Mouse (Mus musculus): Measurements from ENCODE around the gene Lypd5. TPM values are rescaled to one million over a fixed set of nuclear protein-coding genes. Genes with fewer than 3 reads are reported as not detected.
A peak's percentile ranks its signal among the peaks of the same experiment; 100 is the strongest.

Lypd5 gene
- total RNA-seq, 2 experiments from 2014 or later: not detected

DNA sequence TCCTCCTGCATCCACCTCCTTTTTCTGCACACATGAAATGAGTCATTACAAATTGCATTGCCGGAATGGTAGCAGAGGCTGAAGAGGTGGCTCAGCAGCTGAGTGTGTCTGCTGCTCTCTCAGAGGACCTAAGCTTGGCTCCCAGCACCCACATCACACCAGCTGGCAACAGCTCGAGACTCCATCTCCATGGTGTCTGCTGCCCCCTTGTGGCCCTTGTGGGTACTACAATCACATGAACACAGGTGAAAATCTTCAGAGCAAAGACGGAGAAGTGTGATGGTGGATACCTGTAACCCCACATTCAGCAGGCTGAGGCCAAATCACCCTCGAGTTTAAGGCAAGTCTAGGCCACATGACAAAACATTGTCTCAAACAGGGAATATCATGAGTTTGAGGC is 8.9 kb downstream of the Lypd5 start:
- DNase-seq: no peak
- intact Hi-C loops (cut with DNase I): no loop called here

DNA sequence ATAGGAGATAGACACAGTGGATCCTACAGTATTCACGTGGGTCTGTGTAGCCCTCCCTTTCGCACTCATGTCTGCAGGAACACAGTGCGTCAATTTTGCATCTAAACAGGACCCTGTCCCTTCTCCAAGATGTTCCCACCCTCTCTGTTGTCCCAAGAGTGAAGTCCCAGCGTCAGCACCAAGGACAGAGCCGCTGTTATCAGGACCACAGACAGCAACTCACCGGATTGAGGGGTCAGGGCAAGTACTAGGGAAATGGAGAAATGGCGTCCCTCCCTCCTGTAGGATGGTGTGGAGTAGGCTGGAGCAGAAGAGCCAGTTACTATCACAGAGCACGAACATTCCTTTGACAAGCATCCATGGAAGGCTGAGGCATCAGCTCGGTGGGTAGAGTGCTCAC is 10.3 kb downstream of the Lypd5 start:
- no peak for DNase-seq
- intact Hi-C loops (cut with DNase I): no loop called here

DNA sequence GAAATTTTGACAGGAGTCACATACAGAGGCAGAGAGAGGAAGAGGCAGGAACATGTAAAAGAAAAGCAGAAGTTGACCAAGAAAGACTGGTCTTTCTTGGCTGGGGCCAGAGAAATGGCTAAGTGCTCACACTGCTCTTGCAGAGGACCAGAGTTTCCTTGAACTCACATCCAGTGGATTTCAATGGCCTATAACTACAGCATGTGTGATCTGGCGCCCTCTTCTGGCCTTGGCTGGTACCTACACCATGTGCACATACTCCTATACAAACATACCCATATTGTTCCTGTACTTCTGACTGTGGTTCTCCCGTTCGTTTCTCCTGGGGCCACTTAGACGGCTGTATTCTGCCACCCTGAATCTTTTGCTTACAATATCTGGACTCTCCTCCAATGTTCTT is 12.0 kb downstream of the Lypd5 start:
- intact Hi-C loops (cut with DNase I): no loop called here

DNA sequence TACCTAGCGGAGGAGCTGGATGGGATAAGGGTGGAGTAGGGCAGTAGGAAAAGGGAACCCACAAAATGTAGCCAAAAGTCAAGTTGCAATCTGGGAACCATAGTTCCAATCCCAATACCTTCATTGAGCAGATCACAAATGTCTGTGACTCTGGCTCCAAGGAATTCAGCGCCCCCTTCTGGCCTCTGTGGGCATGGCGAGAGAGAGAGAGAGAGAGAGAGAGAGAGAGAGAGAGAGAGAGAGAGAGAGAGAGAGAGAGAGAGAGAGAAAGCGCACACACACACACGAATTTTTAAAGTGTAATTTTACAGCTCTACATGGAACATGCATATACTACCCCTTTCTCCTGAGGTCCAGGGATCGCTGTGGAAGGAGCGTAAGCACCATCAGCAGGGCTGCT is 14.2 kb downstream of the Lypd5 start:
- intact Hi-C loops (cut with DNase I): no loop called here
- DNase-seq: no peak

More for the DNA sequence above, 12.0 kb downstream of the Lypd5 start:
- DNase-seq: no peak

DNA sequence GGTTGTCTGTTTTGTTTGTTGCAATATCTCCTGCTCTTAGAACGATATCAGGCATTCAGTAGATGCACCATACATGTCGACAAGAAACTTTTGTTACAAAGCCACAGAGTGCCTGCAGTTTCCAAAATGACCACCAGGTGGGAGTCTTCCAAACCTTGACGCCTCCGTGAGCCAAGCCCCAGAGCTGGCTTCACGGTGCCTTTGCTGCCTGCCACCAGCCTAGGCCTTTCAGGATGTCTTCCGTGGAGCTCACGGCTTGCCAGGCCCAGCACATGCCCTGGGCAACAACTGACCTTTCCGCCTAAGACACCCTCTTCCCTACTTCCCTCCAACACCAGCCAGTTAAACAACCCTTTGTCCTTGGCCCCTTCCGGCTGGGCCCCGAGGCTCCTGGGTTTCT is 15.8 kb downstream of the Lypd5 start:
- DNase-seq: peak; percentile 74
- intact Hi-C loops (cut with DNase I): loop anchor here (2.0 kb wide), 1 partner anchor 42 kb away; no protein-coding TSS in a partner anchor

DNA sequence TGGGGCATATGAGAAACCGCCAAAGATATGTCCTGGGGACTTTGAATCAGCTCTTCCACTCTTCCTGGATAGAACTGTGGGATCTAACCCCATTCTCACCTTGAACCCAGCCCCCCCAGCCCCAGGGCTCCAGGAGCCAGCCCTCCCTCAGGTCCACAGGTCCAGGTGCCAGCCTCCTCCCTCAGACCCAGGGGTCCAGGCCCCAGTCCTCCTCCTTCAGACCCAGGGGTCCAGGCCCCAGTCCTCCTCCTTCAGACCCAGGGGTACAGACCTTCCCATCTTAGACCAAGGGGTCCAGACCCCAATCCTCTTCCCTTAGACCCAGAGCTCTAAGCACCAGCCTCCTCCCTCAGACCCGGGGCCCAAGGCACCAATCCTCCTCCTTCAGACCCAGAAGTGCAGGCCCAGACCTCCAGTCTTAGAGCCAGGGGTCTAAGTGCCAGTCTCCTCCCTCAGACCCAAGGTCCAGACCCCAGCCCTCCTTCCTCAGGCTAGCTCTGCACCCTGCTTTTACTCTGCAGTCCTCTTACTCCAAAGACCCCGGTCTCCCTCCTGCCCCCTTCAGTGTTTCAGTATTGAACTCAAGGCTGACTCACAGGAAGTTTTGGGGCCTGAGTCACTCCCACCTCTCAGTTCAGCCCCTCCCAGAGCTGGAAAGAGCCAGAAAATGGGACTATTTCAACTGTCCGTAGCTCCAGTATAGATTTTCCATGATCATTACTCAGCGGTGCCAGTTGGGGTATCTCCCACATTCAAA is 16.4 kb downstream of the Lypd5 start:
- DNase-seq: no peak
- intact Hi-C loops (cut with DNase I): loop anchor here (2.0 kb wide), 1 partner anchor 41 kb away; no protein-coding TSS in a partner anchor

DNA sequence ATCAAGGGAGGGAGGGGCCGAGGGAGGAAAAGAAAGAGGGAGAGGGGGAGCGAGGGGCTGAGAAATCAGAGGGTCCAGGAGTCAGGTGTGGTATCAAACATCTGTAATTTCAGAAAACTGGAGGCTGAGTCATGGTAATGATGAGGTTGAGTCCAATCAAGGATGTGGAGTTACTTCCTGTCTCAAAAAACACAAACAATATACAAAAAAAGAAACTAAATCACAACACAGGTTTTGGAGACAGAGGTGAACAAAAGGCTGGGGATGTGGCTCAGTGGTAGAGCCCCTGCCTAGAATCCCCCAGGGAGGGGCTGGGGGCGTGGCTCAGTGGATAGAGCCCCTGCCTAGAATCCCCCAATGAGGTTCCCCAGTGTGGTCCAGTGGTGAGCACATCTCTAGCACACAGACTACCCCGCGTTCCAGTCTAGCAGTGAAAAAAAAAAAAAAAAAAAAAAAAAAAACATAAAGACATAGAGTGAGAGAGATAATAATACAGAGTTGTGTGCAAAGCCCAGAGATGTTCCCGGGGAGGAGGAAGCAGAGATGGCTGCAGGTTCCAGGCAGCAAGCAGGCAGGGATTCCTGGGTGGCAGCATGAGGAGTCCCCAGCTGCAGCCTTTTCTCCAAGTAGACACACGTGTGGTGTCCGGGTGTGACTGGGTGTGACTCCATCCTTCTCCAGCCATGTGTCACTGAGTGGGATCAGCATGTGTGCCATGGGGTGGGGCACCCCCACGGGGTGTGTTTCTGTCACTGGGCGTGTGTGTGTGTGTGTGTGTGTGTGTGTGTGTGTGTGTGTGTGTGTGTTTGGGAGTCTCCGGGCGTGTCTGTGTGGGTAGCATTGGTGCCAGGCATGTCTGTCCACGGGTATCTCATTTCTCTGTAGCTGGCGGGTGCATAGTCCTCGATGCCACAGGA is 18.0 kb downstream of the Lypd5 start:
- intact Hi-C loops (cut with DNase I): no loop called here
- DNase-seq: no peak

DNA sequence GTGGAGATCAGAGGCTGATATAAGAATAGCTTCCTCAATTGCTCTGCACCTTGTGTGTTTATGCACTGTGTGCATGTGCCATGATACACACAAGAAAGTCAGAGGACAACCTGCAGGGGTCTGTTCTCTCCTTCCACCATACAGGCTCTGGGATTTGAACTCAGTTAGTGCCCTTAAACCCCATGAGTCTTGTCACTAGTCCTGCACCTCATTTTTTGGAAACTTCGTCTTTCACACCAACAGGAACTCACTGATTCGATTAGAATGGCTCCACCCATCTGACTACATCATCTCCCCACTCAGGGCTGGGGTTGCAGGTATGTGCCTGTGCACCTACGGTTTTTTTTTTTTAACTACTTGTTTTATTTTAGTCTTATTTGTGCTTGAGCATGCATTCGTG is 19.2 kb downstream of the Lypd5 start:
- intact Hi-C loops (cut with DNase I): no loop called here
- DNase-seq: no peak

DNA sequence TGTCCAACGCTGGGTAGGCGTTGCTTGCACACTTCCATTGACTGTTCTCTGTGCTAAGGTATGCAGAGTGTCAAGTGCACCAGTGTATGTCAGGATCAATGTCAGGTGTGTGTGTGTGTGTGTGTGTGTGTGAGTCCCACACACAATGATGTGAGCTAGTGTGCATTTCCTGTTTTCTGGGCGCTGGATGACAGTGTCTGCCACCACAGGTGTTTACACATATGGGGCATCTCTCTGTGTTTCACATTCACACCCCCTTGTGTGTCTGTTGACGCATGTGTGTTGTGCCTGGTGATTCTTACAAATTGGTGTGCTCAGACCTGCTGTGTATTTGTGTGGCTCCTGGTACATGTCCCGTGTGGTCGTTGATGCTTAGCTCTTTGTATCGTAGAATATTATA is 19.9 kb downstream of the Lypd5 start:
- no peak for DNase-seq
- intact Hi-C loops (cut with DNase I): no loop called here

DNA sequence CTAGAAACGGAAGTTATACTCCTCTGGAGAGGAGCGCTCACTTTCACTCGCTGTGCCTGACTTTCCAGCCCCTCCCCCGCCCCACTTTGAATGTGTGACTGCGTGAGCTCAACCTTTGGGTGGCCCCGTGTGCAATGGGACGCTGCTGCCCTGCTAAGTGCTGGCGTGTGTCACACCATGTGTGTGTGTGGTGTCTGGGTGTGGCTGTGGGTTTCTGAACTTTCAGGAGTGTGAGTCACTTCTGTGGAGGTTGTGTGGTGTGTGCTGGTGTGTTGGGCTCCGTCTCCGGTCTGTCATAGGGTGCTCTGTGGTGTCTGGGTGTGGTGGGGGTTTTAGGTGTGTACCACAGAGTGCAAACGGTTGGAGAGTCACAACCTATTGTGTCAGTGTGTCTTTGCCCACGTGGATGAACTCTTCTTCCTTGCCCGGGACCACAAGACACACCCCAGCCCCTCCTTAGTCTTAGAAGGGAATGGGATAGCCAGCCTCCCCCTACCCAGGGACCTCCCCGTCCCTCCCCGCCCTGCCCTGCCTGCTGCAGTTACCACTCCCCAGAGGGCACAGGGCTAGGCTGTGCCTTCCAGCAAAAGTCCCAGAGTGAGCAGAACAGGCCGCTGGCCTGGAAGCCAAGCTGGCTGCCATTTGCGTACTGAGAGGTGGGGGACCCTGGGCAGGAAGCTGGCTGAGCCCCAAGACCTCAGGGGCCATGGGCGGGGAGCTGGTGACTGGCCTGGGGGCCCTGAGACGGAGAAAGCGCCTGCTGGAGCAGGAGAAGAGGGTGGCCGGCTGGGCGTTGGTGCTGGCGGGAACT is 20.9 kb downstream of the Lypd5 start, which contains the start of gene Kcnn4:
Kcnn4 (plus strand) TSS at position 533 of the 811 bp plus-strand sequence.
- no peak for DNase-seq
- intact Hi-C loops (cut with DNase I): no loop called here

DNA sequence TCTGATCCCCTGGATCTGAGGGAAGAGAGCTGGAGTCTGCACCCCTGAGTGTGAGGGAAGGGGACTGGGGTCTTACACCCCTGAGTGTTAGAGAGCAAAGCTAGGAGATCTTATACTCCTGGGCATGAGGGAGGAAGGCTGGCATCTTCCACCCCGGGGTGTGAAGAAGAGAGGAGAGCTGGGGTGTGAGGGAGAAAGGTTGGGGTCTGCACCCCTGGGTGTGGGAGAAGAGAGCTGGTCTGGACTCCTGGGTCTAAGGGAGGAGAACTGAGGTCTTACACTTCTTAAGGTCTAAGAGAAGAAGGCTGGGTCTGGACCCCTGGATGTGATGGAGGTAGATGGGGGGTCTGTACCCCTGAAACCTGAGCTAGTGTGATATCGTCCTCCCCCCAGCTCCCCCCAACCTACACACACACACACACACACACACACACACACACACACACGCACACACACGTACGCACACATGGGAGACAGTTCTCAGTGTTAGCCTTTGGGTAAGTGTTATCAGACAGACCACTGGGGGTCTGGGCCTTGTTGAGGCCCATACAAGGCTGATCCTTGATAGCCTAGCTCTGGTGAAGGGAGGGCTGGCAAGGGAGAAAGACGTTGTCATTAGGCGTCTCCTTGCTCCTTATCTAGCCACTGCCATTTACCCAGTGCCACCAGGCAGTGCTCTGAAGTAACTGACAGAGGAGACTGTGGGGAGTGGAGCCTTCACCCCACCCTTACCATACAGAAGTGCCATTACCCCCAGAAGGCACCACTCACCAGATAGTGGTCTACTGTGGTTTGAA is 22.2 kb downstream of the Lypd5 start:
- DNase-seq: no peak
- intact Hi-C loops (cut with DNase I): no loop called here

DNA sequence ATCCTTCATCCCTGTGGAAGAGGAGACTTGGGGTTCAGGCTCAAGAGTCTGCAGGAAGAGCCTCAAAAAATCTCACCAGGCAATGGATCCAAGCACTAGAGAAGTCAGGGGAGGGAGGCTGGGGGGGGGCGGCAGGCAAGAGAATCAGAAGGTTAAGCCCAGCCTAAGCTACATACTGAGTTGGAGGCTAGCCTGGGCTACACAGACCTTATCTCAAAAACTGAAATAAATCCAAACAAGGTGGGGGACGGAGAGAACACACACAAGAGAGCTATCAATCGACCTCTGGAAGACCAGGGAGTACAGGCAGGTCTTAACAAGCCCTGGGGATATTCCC is 22.8 kb downstream of the Lypd5 start:
- no peak for DNase-seq

DNA sequence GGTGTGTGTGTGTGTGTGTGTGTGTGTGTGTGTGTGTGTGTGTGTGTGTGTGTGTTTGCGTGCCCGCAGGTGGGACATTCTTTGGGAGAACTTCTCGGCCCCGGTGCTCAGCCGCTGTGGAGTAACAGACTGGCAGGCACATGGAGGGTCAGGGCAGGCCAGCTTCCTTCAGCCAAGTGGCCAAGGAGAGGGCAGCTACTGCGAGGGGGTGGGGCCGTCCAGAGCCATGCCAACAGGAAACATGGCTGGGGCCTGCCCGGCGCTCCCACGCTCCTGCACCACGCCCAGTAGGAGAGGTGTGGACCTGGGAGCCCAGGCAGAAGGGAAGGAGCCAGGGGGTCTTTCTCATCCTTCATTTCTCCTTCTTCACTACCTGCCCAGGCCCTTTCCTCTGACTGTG is 23.3 kb downstream of the Lypd5 start:
- intact Hi-C loops (cut with DNase I): no loop called here
- no peak for DNase-seq

More for the DNA sequence above, 22.8 kb downstream of the Lypd5 start:
- intact Hi-C loops (cut with DNase I): no loop called here

DNA sequence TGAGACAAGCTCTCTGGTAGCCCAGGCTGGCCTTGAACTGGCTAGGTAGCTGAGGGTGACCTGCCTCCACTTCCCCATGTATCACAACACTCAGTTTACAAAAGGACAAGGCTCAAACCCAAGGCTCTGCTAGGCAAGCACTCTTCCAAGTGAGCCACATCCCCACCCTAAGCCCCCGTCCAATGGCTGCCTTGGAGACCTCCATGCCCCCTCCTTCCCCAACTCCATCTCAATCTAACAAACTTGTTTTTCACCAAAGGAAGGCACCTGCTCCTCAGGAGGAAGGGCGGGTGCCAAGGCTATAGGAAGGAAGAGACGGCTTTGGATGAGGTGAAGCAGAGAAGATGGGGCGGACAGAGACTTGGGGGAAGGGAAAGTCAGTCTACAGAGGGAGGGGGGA is 23.8 kb downstream of the Lypd5 start:
- intact Hi-C loops (cut with DNase I): no loop called here
- DNase-seq: no peak

DNA sequence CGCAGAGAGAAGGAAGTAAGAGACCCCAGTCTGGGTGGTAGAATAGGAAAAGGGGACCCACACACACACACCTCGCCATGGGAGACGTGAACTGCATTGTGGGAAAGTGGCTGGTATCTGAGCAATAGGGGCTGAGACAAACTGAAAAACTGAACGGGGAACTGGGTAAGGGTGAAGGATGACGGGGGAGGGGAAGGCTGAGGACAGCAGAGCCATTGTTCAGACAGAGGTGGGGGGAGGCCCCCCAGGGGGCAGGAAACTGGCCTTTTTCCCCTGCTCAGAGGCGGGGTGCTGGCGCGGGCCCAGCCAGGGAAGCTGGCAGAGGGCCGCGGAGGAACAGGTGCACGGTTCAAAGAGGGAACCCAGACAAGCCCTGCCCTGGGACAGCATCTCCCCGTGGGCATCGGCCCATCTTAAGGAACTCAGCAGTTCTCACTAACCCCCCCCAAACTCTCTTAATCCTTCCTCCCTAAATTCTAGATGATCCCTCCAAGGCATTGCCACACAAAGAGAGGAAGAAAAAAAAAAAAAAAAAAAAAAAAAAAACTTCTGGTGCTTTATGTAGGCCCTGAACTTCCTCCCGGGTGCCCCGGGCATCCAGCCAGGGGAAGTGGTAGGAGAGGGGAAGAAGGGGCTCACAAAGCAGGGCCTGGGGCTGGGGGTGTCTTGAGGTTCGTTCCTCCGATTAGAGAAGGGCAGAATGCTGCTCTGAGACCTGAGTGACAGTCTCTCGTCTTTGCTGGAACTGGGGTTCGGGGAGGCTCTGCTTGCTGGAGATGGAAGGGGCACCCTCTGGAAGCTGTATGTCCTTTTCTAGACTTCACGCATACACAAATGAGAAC is 24.8 kb downstream of the Lypd5 start:
- intact Hi-C loops (cut with DNase I): no loop called here
- peak in 1 of 2 experiments; percentile 37 for DNase-seq

DNA sequence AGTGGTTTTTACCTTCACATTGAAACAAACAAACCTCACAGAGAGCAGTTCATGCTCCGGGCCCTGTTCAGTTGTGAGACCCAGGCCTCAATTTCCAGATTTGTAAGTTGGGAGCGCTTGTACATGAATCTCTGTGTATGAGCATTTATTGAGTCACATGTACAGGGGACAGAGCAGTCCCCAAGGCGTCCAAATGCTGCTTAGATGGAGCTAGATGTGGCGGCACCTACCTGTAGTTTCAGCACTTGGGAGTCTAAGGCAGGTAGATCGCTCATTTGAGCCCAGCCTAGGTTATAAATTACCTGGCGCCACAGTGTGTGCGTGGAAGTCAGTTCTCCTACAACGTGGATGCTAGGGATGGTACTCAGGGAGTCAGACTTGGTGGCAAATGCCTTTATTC is 27.5 kb downstream of the Lypd5 start:
- intact Hi-C loops (cut with DNase I): no loop called here
- DNase-seq: no peak

DNA sequence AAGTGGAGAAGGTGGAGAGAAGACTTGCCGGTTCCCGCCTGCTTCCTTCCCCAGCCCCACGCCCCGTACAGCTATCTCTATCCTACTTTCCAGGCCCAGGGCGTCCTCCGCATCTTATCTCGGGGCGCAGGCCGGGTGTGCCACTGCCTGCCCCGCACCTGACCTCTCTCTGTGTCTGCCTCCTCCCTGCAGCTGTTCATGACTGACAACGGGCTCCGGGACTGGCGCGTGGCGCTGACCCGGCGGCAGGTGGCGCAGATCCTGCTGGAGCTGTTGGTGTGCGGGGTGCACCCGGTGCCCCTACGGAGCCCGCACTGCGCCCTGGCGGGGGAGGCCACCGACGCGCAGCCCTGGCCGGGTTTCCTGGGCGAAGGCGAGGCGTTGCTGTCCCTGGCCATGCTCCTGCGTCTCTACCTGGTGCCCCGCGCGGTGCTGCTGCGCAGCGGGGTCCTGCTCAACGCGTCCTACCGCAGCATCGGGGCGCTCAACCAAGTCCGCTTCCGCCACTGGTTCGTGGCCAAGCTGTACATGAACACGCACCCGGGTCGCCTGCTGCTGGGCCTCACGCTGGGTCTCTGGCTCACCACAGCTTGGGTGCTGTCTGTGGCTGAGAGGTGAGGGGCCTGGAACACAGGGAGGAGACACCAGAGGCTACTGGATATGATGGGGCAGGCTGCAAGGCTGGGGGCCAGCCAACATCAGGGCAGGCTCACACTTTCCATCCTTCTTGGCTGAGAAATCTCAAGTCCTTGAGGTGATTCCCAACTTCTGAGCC is 28.3 kb downstream of the Lypd5 start:
- intact Hi-C loops (cut with DNase I): no loop called here
- peak in 1 of 2 experiments; percentile 27 for DNase-seq

DNA sequence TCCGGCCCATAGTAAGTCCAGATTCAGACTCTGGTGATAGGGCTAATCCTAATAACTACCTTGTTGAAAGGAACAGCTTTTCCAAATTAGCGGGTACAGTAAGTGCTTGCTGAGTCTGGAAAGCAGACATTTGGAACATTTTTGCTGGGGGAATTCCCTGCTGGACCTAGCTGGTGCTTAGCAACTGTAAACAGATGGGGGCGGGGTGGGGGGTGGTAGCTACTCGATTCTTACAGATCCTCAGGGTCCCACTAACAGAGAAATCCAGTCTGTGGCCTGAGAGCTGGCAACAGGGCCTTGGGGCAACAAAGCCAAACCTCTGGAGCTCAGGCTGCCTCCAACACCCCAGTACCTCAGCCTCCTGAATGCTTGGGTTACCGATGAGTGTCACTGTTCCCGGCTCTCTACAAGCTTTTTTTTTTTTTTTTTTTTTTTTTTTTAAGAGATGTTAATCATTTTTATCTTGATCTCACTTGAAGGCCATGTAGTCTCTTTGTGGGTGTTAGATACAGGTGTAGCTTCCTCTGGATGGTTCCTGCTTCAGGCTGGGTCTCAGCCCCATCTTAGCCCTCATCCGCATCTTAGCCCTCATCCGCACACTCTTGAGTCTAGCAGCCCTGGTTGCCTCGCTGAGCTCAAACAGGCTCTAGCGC is 29.2 kb downstream of the Lypd5 start:
- DNase-seq: no peak
- intact Hi-C loops (cut with DNase I): no loop called here
